Mouse (Mus musculus) c-Kit-positive CD71-positive TER-119-negative erythroid progenitor cells, embryonic 14.5 days (primary cell): ENCODE data around the gene AC161166.1.
"Not testable (repeated sequence)": the region's sequence is repeated elsewhere in the genome, so short reads cannot be mapped to it uniquely, and the experiment has no call there.

Source experiments
- DNase-seq: peaks from one replicate; pipeline ENCODE4 v3.0.0-alpha.2; 2013; ENCODE audit warnings: low read depth

AC161166.1 gene

DNA sequence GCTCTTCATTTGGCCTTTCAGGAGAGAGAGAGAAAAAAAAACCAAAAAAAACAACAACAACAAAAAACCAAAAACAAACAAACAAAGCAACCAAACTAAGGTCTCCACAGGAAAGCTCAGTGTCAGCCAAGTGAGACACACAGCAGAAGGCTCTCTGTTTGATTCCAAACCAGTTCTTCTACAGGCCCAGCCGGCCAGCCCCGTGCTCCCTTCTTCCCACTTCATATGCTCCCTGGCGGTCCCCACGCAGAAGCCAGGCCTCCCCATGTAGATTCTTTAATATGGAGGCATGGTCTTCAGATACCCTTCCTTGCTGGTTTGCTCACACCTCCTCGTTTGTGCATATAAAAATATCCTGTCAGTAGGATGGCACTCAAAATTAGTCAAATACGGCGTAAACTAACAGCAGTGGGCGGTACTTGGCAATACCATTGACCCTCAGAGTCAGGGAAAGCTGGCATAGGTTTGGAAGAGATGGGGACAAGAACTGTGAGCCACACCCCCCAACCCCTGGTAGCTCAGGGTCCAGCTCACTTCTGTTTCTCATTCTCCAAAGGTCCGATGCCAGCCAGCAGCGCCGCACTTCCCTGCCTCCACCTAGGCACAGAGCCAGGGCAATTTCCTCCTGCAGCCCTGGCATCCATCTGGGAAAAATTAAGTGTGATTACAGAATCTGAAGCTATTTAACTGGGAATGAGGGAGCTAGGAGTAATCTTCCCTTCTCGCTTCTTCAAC is 13.6 kb upstream of the AC161166.1 start:
- DNase-seq: no peak

- no peak for DNase-seq
Measured at GRCm38 (mm10) chr7:24524978-24525377, 12.7 kb upstream of the AC161166.1 start.

DNA sequence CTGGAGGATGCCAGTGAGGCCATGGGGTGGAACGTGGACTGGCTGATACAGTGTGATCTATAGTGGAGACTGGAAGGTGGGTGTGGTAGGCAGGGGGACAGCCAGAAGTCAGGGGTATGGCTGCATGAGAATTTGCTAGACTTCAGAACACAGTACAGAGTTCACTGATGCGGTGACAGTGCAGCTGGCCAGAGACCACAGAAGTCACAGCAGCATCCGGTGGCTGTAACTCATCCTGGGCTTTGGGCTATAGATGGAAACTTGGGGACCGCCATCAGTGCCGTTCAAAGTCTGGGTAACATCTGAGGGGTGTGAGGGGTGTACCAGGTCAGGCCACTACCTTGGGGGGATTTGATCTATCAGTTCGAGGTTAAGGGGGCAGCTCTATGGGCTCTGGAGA is 11.5 kb upstream of the AC161166.1 start:
- DNase-seq: no peak

DNA sequence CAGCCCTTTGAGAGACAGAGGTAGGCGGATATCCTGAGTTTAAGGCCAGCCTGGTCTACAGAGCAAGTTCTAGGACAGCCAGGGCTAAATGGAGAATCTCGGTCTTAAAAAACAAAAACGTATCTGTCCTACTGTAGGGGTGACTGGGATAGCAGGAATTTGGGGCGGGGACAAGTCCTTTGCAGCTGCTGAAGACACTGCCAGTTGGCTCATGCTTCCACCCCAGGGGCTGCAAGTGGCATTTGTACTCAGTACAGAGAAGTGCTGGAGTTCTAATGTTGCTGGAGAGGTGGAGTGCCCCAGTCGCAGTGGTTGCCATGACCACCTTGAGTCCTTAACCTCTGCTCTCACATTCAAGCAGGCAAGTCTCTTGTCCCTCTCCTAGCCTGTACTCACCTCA is 10.6 kb upstream of the AC161166.1 start:
- DNase-seq: no peak

DNA sequence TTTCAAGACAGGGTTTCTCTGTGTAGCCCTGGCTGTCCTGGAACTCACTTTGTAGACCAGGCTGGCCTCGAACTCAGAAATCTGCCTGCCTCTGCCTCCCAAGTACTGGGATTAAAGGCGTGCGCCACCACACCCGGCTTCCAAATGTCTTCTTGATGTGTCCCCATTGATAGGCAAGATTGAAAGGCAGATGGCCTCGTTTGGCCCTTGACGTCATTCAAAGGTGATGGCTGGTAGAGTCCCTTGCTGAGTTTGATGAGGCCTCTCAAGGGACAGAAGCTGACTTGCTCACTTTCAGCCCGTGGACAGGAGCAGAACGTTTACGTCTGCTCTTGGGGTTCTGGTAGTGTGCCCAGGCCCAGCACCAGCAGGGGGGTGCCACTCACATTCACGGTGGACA is 7.8 kb upstream of the AC161166.1 start:
- DNase-seq: not testable (repeated sequence)

DNA sequence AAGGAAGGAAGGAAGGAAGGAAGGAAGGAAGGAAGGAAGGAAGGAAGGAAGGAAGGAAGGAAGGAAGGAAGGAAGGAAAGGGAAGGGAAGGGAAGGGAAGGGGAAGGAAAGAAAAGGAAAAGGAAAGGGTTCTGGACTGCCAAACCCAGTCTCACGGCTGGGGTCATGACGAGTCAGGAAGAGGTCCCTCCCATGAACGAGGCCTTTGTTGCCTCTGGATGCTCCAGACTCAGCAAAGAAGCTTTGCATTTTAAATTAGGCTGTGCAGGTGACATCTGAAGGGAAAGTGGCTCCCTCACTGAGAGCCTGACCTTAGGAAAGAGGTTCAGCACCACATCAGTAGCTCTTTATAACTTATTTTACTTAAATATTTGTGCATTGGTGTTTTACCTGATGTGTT is 6.9 kb upstream of the AC161166.1 start:
- no peak for DNase-seq

- no peak for DNase-seq
Measured at GRCm38 (mm10) chr7:24517654-24518053, 5.4 kb upstream of the AC161166.1 start.

- DNase-seq: no peak
Measured at GRCm38 (mm10) chr7:24517077-24517476, 4.8 kb upstream of the AC161166.1 start.

DNA sequence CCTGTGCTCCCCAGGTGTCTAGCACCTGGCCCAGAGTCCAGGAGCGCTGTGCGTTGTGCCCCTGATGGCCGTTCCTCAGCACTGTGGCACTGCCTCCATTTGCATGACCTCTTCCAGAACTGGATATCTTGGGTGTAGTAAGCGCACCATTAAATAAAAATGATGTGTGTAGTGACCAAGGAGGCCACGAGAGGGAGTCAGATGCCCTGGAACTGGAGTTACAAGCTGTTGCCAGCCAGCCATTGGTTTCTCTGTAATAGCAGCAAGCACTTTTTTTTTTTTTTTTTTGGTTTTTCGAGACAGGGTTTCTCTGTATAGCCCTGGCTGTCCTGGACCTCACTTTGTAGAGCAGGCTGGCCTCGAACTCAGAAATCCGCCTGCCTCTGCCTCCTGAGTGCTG is 4.1 kb upstream of the AC161166.1 start:
- DNase-seq: peak; percentile 32

GRCm38 (mm10) chr7:24507726-24508114 is 4.5 kb downstream of the AC161166.1 start:
- DNase-seq: no peak

DNA sequence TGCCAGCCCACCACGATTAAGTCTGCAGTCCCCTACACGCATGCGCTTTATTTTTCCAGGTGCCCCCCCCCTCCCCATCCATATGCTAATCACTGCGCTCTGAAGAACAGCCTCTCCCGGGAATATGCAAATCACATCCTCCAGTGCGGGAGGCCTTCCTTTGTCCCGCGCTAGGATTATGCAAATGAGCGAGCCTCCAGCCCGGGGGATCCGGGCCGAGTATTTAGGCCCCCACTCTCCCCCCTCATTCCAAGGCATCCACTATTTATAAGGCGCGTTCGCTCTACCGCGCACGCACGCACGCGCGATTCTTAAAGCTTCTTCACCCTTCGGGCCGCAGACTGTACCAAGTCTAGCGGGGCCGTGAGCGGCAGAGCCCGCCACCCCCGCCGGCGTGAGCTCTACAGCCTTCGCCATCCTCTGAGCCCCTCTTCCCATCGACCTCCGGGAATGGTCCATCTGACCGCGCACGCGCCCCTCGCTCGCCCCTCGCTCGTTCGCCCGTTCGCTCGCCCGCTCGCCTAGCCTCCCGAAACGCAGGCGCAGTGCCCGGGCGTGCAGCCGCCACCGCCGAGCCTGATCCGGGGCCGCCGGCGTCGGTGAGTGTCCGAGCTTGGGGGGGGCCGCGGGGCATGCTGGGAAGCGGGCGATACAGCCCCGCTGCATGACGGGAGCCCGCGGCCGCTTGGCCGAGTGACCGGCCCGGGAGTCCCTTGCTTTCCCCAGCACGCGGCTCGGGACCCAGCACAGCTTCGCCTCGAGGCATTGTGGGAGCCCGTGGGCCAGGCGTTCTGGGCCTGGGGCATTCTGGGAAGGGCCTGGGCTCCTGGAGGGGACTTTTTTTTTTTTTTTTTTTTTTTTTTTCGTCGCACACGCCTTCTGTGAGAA is 5.2 kb downstream of the AC161166.1 start, which contains the start of gene Zfp428:
TSS of gene Zfp428 (plus strand) at position 169 of the 888 bp plus-strand sequence.
- peak; percentile 39 for DNase-seq

DNA sequence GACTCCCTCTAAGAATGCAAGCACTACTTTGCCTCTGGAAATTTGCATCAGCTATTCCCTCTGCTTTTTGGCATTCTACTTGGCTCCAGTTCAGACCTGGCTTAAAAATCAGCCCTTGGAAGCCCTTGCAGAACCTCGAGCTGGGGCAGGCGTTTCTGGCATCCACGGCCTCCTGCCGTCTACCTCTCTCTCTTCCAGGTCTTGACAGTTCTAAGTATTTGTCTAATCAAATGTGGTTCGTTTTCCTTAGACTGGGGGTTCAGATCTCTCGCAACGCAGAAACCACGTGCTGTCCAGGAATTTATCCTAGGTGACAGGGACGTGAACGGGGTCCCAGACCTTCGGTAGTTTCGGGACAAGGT is 5.8 kb downstream of the AC161166.1 start:
- DNase-seq: peak; percentile 7

GRCm38 (mm10) chr7:24506065-24506459 is 6.2 kb downstream of the AC161166.1 start:
- no peak for DNase-seq

- DNase-seq: no peak
Measured at GRCm38 (mm10) chr7:24505447-24506064, 6.7 kb downstream of the AC161166.1 start.

DNA sequence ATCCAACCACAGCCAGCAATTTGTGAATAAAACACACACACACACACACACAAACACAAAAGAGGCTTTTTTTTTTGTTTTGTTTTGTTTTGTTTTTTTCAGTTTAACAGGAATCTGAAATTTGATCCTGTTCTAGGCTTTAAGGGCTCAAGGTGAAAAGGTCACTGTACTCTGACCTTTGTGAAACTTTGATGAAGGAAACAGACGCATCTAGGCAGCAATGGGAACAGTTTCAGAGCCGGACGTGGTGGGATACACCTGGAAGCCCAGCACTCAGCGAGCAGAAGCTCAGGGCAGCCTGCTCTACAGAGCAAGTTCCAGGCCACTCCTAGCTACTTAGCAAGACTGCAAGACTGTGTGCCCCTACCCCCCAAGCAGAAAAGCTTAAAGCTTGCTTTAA is 7.4 kb downstream of the AC161166.1 start:
- DNase-seq: no peak

GRCm38 (mm10) chr7:24504004-24504403 is 8.3 kb downstream of the AC161166.1 start:
- DNase-seq: no peak

GRCm38 (mm10) chr7:24501492-24501891 is 10.8 kb downstream of the AC161166.1 start:
- DNase-seq: no peak

DNA sequence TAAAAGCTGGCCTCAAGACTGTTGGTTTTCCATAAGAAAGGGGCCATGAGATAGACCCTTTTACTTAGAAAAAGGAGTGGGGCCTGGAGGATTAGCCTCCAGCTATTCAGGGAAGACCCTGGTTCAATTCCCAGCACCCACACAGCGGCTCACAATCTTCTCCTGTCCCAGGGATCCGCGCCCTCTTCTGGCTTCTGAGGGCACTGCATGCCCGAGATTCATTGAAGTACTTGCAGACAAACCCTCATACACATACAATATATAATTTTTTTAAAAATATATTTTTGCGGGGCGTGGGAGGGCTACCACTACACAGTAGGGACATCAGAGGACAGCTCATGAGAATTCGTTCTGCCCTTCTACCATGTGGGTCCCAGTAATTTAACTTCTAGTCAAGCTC is 11.3 kb downstream of the AC161166.1 start:
- DNase-seq: peak; percentile 50

GRCm38 (mm10) chr7:24499856-24500577 is 12.2 kb downstream of the AC161166.1 start:
- no peak for DNase-seq

GRCm38 (mm10) chr7:24488303-24488702 is 24.0 kb downstream of the AC161166.1 start:
- no peak for DNase-seq

- no peak for DNase-seq
Measured at GRCm38 (mm10) chr7:24487403-24487802, 24.9 kb downstream of the AC161166.1 start.

- DNase-seq: no peak
Measured at GRCm38 (mm10) chr7:24486654-24487130, 25.6 kb downstream of the AC161166.1 start.
